Mouse (Mus musculus): ENCODE data around the gene Ppm1l. TPM values are rescaled to one million over a fixed set of nuclear protein-coding genes. Genes with fewer than 3 reads are reported as not detected.
A peak's percentile ranks its signal among the peaks of the same experiment; 100 is the strongest.

Gene Ppm1l
- polyA plus RNA-seq, 1 experiment from 2014 or later: 19.3 TPM

- no peak for ATAC-seq
- 77% methylated on average over 13 of the region's 13 CpGs for WGBS
Measured at GRCm38 (mm10) chr3:69484006-69484574, 167.4 kb downstream of the Ppm1l start.

GRCm38 (mm10) chr3:69484582-69484981 is 167.9 kb downstream of the Ppm1l start:
- Histone ChIP-seq H3K9me3 (replicated peaks; ENCODE audit: control insufficient read depth, low read length, poor library complexity, severe bottlenecking) (no peaks in the 10 kb centered on the region), H3K4me3 (ENCODE audit: low read depth, low read length) (no peak overlapping the region), H3K4me1 (ENCODE audit: control insufficient read depth, insufficient read depth, low read length) (no peaks in the 10 kb centered on the region), H3K27ac (ENCODE audit: low read length) (no peak overlapping the region), H3K9ac (ENCODE audit: low read depth, low read length) (no peak overlapping the region), H3K4me2 (ENCODE audit: low read length) (no peak overlapping the region), H3K36me3 (ENCODE audit: control insufficient read depth, insufficient read depth, low read length) (no peaks in the 10 kb centered on the region), H3K27me3 (ENCODE audit: control insufficient read depth, insufficient read depth, low read depth, low read length) (no peaks in the 10 kb centered on the region)
- ATAC-seq: no peak
- WGBS: 72% methylated on average over 4 of the region's 4 CpGs

More at GRCm38 (mm10) chr3:69484006-69484574, 167.4 kb downstream of the Ppm1l start:
- Histone ChIP-seq H3K27ac (ENCODE audit: low read length) (no peak overlapping the region), H3K27me3 (ENCODE audit: control insufficient read depth, insufficient read depth, low read depth, low read length) (no peaks in the 10 kb centered on the region), H3K9ac (ENCODE audit: low read depth, low read length) (no peak overlapping the region), H3K9me3 (replicated peaks; ENCODE audit: control insufficient read depth, low read length, poor library complexity, severe bottlenecking) (no peaks in the 10 kb centered on the region), H3K4me2 (ENCODE audit: low read length) (no peak overlapping the region), H3K36me3 (ENCODE audit: control insufficient read depth, insufficient read depth, low read length) (no peaks in the 10 kb centered on the region), H3K4me3 (ENCODE audit: low read depth, low read length) (no peak overlapping the region), H3K4me1 (ENCODE audit: control insufficient read depth, insufficient read depth, low read length) (no peaks in the 10 kb centered on the region)

- H3K4me1 ChIP-seq (ENCODE audit: control insufficient read depth, insufficient read depth, low read length): no peaks in the 10 kb centered on the region
- WGBS: 96% methylated on average over 3 of the region's 3 CpGs
- no peak overlapping the region for H3K4me2 ChIP-seq (ENCODE audit: low read length)
- no peaks in the 10 kb centered on the region for H3K36me3 ChIP-seq (ENCODE audit: control insufficient read depth, insufficient read depth, low read length)
- H3K9ac ChIP-seq (ENCODE audit: low read depth, low read length): no peak overlapping the region
- H3K4me3 ChIP-seq (ENCODE audit: low read depth, low read length): no peak overlapping the region
- no peaks in the 10 kb centered on the region for H3K9me3 ChIP-seq (replicated peaks; ENCODE audit: control insufficient read depth, low read length, poor library complexity, severe bottlenecking)
- H3K27me3 ChIP-seq (ENCODE audit: control insufficient read depth, insufficient read depth, low read depth, low read length): no peaks in the 10 kb centered on the region
- ATAC-seq: no peak
- H3K27ac ChIP-seq (ENCODE audit: low read length): no peak overlapping the region
Measured at GRCm38 (mm10) chr3:69485347-69485746, 168.7 kb downstream of the Ppm1l start.

- Histone ChIP-seq H3K4me2 (ENCODE audit: low read length) (no peak overlapping the region), H3K4me1 (ENCODE audit: control insufficient read depth, insufficient read depth, low read length) (no peaks in the 10 kb centered on the region), H3K9me3 (replicated peaks; ENCODE audit: control insufficient read depth, low read length, poor library complexity, severe bottlenecking) (no peaks in the 10 kb centered on the region), H3K27ac (ENCODE audit: low read length) (no peak overlapping the region), H3K27me3 (ENCODE audit: control insufficient read depth, insufficient read depth, low read depth, low read length) (no peaks in the 10 kb centered on the region), H3K36me3 (ENCODE audit: control insufficient read depth, insufficient read depth, low read length) (no peaks in the 10 kb centered on the region), H3K9ac (ENCODE audit: low read depth, low read length) (no peak overlapping the region), H3K4me3 (ENCODE audit: low read depth, low read length) (no peak overlapping the region)
- ATAC-seq: no peak
- 71% methylated on average over 2 of the region's 2 CpGs for WGBS
Measured at GRCm38 (mm10) chr3:69485756-69486155, 169.1 kb downstream of the Ppm1l start.

- Histone ChIP-seq H3K4me2 (ENCODE audit: low read length) (no peak overlapping the region), H3K9ac (ENCODE audit: low read depth, low read length) (no peak overlapping the region), H3K27ac (ENCODE audit: low read length) (no peak overlapping the region), H3K4me1 (ENCODE audit: control insufficient read depth, insufficient read depth, low read length) (no peaks in the 10 kb centered on the region), H3K9me3 (replicated peaks; ENCODE audit: control insufficient read depth, low read length, poor library complexity, severe bottlenecking) (no peaks in the 10 kb centered on the region), H3K36me3 (ENCODE audit: control insufficient read depth, insufficient read depth, low read length) (no peaks in the 10 kb centered on the region), H3K4me3 (ENCODE audit: low read depth, low read length) (no peak overlapping the region), H3K27me3 (ENCODE audit: control insufficient read depth, insufficient read depth, low read depth, low read length) (no peaks in the 10 kb centered on the region)
- WGBS: 84% methylated on average over 6 of the region's 6 CpGs
- ATAC-seq: no peak
Measured at GRCm38 (mm10) chr3:69487471-69487870, 170.8 kb downstream of the Ppm1l start.

- WGBS: 91% methylated on average over 3 of the region's 3 CpGs
Measured at GRCm38 (mm10) chr3:69489669-69490068, 173.0 kb downstream of the Ppm1l start.

GRCm38 (mm10) chr3:69490981-69491681 is 174.5 kb downstream of the Ppm1l start:
- Histone ChIP-seq H3K4me1 (ENCODE audit: control insufficient read depth, insufficient read depth, low read length) (0 out of 2 replicates have a peak, but pooled peaks cover 4% of the 10 kb centered on the region), H3K27ac (ENCODE audit: low read length) (no peak overlapping the region)

More at GRCm38 (mm10) chr3:69489669-69490068, 173.0 kb downstream of the Ppm1l start:
- Histone ChIP-seq H3K27me3 (ENCODE audit: control insufficient read depth, insufficient read depth, low read depth, low read length) (no peaks in the 10 kb centered on the region), H3K9ac (ENCODE audit: low read depth, low read length) (no peak overlapping the region), H3K4me3 (ENCODE audit: low read depth, low read length) (no peak overlapping the region), H3K4me2 (ENCODE audit: low read length) (no peak overlapping the region), H3K27ac (ENCODE audit: low read length) (no peak overlapping the region), H3K36me3 (ENCODE audit: control insufficient read depth, insufficient read depth, low read length) (no peaks in the 10 kb centered on the region), H3K9me3 (replicated peaks; ENCODE audit: control insufficient read depth, low read length, poor library complexity, severe bottlenecking) (no peaks in the 10 kb centered on the region), H3K4me1 (ENCODE audit: control insufficient read depth, insufficient read depth, low read length) (no peaks in the 10 kb centered on the region)
- ATAC-seq: no peak

GRCm38 (mm10) chr3:69494233-69495010 is 177.8 kb downstream of the Ppm1l start:
- Histone ChIP-seq H3K27ac (ENCODE audit: low read length) (no peak overlapping the region), H3K36me3 (ENCODE audit: control insufficient read depth, insufficient read depth, low read length) (no peaks in the 10 kb centered on the region), H3K4me1 (ENCODE audit: control insufficient read depth, insufficient read depth, low read length) (0 out of 2 replicates have a peak, but pooled peaks cover 4% of the 10 kb centered on the region), H3K4me3 (ENCODE audit: low read depth, low read length) (no peak overlapping the region), H3K9ac (ENCODE audit: low read depth, low read length) (no peak overlapping the region), H3K27me3 (ENCODE audit: control insufficient read depth, insufficient read depth, low read depth, low read length) (no peaks in the 10 kb centered on the region), H3K4me2 (ENCODE audit: low read length) (no peak overlapping the region), H3K9me3 (replicated peaks; ENCODE audit: control insufficient read depth, low read length, poor library complexity, severe bottlenecking) (no peaks in the 10 kb centered on the region)
- peak; percentile 59; the same call in 1 of the 2 replicates for ATAC-seq
- WGBS: 48% methylated on average over 4 of the region's 4 CpGs

More at GRCm38 (mm10) chr3:69490981-69491681, 174.5 kb downstream of the Ppm1l start:
- Histone ChIP-seq H3K27me3 (ENCODE audit: control insufficient read depth, insufficient read depth, low read depth, low read length) (no peaks in the 10 kb centered on the region), H3K4me3 (ENCODE audit: low read depth, low read length) (no peak overlapping the region), H3K36me3 (ENCODE audit: control insufficient read depth, insufficient read depth, low read length) (no peaks in the 10 kb centered on the region), H3K9me3 (replicated peaks; ENCODE audit: control insufficient read depth, low read length, poor library complexity, severe bottlenecking) (no peaks in the 10 kb centered on the region), H3K4me2 (ENCODE audit: low read length) (no peak overlapping the region), H3K9ac (ENCODE audit: low read depth, low read length) (no peak overlapping the region)
- no peak for ATAC-seq
- 85% methylated on average over 6 of the region's 6 CpGs for WGBS

- H3K36me3 ChIP-seq (ENCODE audit: control insufficient read depth, insufficient read depth, low read length): no peaks in the 10 kb centered on the region
- no peak overlapping the region for H3K4me2 ChIP-seq (ENCODE audit: low read length)
- no peak overlapping the region for H3K27ac ChIP-seq (ENCODE audit: low read length)
- peaks cover 13% of the 10 kb centered on the region for H3K4me1 ChIP-seq (ENCODE audit: control insufficient read depth, insufficient read depth, low read length)
- no peaks in the 10 kb centered on the region for H3K27me3 ChIP-seq (ENCODE audit: control insufficient read depth, insufficient read depth, low read depth, low read length)
- no peaks in the 10 kb centered on the region for H3K9me3 ChIP-seq (replicated peaks; ENCODE audit: control insufficient read depth, low read length, poor library complexity, severe bottlenecking)
- no peak overlapping the region for H3K9ac ChIP-seq (ENCODE audit: low read depth, low read length)
- WGBS: 88% methylated on average over 3 of the region's 3 CpGs
- no peak for ATAC-seq
- no peak overlapping the region for H3K4me3 ChIP-seq (ENCODE audit: low read depth, low read length)
Measured at GRCm38 (mm10) chr3:69497178-69497577, 180.5 kb downstream of the Ppm1l start.
